Mouse (Mus musculus) monocyte, adult 5-6 weeks (primary cell): ENCODE data around the gene Rprml. TPM values are rescaled to one million over a fixed set of nuclear protein-coding genes. Genes with fewer than 3 reads are reported as not detected.

Experiments
- ATAC-seq: fragments of 153-309, 156-312 bp; replicated peaks from 2 replicates; pipeline ENCODE4 v1.8.0; 2017; ENCODE audit warnings: mild to moderate bottlenecking; ENCODE audit not compliant: low TSS enrichment, insufficient number of reproducible peaks, severe bottlenecking, poor library complexity, low FRiP score
- total RNA-seq: library from RNA; stranded (forward); fragments of 200-1000, 200-491, 200-594 nt; gene quantifications from 3 replicates; pipeline ENCODE4 v1.2.3, GENCODE M21; 2017

The Rprml gene
- total RNA-seq, result not detected in 3 replicates

DNA sequence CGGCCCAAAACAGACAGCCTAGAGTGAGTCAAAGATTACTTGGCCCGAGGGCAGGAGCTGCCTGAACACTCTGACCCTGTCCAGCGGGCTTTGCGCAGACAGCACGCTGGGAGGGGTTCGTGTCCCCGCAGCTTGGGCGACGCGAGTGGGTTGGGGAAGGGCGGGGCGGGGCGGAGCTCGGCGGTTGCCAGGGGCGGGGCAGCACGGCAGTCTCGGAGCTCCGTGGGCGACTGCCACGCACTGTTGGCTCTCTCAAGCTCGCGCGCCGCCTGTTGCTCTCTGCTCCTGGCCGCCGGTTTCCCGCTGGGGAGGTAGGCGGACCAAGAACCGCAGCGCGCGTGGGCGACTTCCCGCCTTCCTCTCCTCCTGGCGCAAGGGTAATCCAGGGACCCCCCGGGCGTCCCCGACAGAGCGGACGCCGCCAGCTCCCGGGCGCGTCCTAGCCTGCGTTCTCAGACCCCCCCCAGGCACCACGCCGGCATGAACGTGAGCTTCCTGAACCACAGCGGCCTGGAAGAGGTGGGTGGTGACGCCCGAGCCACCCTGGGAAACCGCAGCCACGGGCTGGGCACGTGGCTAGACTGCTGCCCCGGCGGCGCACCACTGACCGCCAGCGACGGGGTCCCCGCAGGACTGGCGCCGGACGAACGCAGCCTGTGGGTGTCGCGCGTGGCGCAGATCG is at the start of gene Rprml:
TSS of gene Rprml (plus strand) at position 270 of the 682 bp plus-strand sequence.
- ATAC-seq, result no peak

DNA sequence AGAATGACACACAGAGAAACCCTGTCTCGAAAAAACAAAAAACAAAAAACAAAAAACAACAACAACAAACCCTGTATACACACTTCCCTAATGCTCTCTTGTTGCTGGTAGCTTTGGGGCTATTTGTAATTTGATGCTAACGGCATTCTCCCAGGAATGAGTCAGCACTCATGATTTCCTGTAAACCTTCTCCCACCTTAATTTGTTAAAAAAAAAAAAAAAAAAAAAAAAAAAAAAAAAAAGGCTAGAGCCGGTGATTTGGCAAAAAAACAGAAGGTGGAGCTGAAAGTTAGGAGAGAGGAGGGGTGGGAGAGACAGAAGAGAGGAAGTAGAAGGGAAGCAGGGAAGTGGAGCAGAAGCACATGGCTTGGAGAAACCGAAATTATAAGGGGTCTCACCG is 42.8 kb upstream of the Rprml start:
- no peak for ATAC-seq

DNA sequence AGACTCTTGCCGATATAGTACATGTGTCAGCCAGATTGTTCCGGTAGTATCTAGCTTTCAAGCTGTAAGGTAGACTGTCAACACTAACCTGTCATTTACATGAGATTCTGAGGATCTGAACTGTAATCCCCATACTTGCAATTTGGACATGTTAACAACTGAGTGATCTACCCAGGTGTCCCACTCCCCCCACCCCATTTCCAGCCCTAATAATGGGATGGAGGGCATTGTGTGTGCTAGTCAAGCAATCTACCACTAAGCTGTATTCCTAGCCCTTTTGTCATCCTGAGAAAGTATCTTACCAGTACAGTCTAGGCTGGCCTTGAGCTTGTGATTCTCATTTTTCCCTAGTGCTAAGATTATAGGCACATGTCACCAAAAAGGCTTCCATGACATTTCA is 38.6 kb upstream of the Rprml start:
- ATAC-seq, result no peak

DNA sequence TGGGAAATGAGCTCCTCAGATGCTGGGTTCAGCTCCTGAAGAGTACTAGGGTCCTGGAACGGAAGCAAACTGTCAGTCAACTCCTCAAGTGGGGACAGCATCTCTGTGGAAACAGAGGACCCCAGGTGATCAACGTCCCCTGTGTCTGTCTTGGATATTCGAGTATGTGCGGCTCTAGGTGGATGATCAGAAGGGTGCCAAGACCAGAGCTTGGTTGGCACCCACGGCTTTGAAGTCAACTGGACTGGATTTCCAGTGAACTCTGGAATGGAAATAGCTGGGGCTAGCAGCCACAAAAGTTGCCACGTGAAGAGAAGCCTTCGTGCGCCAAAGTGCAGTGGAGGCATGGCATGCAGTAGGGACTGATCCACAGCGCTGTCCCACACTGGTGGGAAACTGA is 28.3 kb upstream of the Rprml start, which contains the start of gene Gm884:
TSS of gene Gm884 (minus strand) at position 101 of the 400 bp plus-strand sequence.
- ATAC-seq, result no peak

DNA sequence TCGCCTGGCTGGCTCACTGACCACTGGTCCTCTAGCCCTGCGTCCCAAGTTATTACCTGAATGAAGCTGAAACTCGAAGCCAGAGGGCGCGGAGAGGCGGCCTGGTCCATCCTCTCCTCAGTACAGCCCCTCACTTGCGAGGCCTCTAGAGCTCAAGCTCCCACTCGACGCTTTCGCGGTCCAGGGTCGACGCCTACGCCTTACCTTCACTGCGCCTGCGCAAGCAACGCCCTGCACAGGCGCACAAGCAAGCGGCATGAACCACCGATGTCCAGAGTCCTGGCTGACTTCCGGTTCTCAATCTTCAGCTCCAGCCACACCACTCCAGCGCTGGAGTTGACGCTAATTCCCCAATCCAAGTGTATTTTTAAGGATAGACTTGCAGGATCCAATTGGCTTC is 21.9 kb upstream of the Rprml start:
- no peak for ATAC-seq

DNA sequence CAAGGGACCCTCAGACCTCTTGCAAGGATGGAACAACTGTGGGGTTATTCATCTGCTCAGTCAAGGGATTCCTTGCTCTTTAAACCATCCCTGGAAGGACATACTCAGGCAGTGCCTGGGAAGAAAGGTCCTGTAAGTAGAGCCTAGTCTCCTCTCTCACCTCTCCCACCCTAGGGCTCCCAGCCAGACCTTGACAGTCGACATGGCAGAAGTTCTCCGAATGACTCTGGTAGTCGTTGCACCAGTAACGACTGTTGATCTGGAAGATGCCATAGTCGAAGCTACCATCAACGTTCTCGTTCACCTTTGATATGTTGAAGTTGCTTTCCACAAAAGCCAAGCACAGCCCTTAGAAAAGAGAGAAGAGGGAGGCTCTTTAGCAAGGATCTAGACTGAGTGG is 14.6 kb upstream of the Rprml start:
- no peak for ATAC-seq

DNA sequence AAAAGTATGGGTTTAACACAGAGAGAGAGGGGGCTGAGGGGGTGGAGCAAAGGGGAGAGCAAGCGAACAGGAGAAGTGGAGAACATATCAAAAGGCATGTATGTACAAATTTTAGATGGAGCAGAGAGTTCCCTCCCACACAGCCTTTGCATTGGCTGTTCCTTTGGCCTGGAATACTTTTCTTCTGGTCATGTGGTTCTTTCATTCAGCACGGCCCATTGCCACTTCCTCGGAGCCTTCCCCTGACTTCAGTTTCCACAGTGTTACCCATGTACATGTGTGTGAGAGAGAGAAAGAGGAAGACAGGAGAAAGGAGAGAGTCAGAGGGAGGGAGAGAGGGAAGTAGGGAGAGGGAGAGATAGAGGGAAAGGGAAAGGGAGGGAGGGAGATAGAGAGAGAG is 13.9 kb upstream of the Rprml start:
- no peak for ATAC-seq

DNA sequence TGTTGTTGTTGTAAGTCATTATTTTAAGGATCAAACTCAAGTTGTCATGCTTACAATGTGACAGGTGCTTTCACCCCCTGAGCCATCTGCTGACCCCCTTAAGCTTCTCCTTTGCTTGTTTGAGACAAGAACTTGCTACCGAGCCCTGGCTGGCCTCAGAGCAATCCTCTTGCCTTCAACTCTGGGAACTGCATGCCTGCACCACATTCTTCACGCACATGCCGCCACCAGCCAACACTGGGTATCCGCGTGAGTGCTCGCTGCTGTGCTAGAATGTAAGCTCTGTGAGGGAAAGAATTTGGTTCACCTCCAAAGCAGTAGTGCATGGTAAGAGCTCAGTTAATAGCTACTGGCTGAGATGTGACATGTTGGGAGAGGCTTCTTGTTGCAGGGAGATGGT is 13.1 kb upstream of the Rprml start:
- no peak for ATAC-seq

DNA sequence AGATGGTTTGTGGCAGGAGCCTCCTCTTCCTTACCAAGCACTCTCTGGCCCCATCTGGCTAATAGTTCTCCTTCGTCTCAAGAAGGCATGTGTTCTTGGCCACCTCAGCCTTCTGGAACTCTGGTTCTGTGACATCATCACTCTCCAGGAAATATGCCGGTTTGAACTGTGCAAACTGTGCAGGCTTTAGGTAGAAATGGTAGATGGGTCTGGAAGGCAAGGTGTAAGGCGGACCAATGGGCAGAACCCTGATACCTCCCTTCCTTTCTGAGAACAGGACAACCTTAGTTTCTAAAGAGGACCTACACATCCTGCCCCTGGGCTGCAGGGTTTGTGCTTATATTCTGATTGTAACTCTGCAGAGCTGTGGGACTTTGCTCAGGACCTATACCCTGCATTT is 10.6 kb upstream of the Rprml start, which contains the start of gene Lyzl6:
TSS of gene Lyzl6 (minus strand) at position 101 of the 400 bp plus-strand sequence.
- no peak for ATAC-seq

DNA sequence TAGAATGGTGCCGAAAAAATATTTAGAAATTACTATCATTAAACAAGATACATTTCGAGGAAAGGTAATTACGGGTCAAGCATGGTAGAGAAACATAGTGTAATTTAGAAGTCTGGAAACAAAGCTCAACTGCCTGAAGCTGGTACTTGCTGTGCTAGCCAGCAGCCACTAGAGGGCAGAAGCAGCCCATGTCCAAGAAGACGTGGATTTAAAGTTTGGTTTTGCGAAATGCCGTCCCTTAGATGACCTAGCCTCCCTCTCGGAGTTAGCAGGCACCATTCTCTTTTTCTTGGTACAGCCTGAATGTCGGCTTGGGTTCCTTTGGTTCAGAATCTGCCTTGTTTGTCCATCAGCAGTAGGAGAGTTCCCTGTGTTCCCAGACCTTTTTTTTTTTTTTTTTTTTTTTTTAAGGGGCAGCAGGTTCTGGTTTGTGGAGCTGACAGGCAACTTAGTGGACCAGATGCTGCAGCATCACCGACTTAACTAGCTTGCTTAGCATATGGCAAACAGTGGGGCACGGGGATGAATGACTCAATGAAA is 9.9 kb upstream of the Rprml start:
- ATAC-seq, result peak; percentile 68; the same call in 1 of the 2 replicates

DNA sequence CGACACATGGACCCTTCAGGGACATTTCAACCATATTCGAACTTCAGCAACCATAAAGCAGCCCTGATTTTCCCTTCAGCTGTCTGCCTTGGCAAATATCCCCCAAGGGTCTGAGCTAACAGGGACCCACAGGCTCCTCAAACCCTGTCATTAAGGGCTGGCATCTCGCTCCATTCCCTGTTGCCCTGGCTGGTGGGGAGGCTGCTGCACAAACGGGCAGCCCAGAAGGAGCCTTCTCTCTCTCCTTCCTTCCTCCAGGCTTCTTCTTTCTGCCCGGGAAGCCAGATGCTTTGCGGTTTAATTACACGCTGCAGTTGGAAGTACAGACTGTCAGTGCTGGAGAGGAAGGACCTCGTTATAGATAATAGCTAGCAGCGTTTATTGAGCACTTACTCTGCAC is 6.2 kb upstream of the Rprml start:
- no peak for ATAC-seq

DNA sequence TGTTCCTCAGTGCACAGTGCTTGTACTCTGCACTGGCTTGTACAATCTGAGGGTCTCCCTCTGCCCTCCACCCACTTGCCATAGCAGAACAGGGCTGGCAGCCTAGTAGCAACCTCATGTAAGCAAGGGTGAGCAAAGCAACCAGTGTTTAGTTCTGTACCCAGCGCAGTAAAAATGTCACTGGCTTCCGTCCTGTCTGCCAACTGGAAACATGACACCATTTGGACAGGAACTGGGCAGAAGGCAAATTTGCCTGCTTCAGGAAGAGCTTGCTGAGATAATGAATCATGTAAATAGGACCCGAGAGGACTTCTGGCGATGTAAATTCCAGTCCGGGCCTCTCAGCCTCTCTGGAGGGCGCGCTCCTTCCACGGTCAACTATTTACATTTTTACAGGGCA is 3.6 kb upstream of the Rprml start:
- ATAC-seq, result no peak

DNA sequence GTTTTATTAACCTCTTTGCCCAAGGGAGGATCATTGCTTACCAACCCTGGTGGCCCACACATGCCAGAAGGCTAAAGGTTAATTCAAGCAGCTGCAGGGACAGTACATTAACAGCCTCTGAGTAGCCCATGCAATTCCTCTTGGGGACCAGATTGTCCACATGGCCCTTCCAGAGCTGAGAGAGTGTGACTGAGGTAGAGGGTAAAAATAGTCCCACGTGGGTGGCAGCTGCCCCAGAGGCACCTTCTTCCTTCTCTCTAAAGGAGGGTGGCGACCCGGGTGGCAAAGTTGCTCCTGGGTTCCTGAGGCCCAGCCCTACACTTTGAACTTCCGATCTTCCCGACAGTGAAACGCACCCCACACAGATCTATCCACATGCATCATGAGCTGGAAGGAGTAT is 3.1 kb upstream of the Rprml start:
- no peak for ATAC-seq

DNA sequence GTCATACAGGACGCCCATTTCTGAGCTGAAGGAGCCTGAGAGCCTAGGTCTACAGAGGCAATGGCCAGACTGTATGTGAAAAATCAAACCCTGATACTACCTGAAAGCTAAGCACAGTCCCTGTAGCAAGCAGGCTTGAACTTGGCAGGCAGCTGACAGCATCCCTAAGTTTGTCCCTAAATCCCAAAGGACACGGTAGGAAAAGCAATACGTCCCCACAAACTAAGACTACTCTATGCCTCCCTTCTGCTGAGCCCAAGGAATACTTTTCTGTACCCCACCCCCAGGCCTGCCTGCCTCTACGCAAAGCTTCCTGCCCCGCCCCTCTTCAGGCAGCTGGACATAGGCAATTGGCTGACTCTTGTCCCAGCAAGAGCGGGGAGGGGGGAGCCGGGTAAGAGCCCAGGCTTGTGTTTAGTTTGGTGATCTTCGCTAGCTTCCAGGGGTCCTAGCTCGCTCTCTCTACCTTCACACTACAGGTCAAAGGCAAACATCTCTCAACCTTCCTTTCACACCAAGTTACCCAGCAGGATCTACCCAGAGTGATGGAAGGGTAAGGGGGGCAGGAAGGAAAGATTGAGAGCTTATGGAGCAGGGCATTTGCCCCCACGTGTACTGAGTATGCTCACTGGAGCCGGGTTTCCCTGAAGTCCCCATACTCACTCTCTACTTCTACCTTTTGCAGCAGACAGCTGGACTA is 1.3 kb upstream of the Rprml start:
- no peak for ATAC-seq

DNA sequence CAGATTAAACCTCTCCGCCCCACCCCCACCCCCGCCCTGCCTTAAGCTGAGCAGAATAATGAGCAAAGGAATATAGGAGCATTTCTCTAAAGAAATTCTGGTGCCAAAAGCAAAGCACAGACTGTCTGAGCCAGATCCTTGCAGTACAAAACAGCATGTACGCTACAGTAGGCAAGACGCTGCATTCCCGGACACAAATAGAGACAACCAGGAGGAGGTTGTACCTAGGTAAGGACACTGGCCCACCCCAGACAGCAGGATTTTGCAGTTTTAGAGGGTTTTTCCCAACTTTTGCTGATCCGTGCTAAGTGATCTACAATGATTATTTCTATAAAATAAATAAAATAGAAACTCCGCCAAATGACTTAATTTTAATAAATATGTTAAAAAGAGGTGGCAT is 714 bp upstream of the Rprml start:
- ATAC-seq, result no peak

DNA sequence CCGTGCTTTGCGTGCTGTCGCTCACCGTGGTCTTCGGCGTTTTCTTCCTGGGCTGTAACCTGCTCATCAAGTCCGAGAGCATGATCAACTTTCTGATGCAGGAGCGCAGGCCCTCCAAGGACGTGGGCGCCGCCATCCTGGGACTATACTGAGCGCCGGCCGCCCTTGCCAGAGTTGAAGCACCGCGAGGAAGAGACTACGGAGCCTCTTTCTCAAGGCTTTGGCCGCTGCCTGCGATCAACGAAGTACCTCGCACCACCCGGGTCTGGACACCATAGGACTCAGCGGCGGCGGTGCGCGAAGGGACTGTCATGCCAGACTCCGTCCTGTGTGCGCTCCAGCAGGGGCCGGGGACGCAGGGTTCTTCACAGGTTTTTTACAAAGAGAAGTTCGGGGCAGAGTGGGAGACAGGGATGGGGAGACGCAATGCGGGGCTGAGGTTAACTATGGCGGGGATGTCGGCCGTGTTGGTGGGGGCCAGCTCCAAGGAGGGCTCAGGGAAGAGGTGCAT is 668 bp downstream of the Rprml start:
- ATAC-seq, result no peak

DNA sequence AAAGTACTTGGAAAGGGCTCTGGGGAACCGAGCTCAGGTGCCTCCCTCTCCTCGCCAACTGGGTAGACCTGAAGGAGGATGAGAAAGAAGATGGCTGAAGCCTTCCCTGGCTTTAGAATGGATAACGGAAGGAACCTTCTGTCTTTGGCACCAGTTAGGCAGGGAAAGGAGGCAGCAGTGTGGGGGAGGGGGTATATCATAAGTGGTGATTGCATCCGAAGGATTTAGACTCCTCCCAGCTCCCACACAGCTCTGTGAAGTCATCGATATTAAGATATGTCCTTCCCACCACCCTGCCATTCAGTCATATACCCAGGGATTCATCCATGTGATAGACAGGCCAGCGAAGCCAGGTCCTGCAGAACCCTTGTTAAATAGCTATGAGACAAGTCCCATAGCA is 2.1 kb downstream of the Rprml start:
- ATAC-seq, result no peak

DNA sequence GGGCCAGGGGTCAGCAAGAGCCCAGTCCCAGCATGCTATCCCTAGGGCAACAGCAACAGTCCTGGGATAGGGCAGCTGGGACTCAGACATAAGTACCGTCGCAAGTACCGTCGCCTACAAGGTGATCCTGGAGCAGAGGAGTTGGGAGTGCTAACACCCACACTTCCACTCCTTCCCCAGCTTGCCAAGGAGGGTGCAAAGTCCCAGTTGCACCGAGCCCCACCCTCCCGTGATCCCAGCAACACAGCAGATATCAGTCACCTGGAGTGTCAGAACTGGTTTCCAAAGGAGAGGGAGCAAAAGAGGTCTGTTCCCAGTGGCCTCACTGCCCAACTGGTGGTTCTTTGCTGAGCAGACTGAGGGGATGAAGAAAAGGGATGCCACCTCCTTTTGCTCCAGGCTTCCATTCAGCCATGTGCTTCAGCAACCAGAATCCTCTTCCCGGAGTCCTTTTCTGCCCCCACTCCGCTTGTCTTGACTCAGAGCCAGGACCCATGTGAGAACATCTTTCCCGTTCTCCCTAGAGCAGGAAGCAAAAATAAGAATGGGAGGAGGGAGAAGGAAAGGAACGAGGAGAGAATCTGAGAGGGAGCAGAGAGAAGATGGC is 4.1 kb downstream of the Rprml start:
- ATAC-seq, result no peak

DNA sequence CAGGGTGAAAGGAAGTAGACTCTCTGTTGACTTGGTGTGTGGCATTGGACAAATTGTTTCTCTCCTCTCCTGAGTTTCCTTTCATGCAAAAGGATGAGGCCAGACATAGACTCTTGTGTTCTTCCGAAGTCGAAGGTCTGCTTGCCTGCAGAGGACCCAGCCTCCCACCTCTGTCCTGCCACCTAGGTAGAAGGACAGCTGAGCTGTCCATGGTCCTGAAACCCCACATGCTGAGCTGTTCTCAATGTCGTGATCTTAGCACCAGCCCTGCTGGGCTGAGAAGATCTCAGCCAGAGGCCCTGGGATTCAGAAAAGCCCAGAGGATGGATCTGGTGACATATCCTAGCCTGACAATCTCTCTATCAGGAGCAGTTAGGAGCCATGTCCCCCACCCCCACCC is 7.2 kb downstream of the Rprml start:
- no peak for ATAC-seq

DNA sequence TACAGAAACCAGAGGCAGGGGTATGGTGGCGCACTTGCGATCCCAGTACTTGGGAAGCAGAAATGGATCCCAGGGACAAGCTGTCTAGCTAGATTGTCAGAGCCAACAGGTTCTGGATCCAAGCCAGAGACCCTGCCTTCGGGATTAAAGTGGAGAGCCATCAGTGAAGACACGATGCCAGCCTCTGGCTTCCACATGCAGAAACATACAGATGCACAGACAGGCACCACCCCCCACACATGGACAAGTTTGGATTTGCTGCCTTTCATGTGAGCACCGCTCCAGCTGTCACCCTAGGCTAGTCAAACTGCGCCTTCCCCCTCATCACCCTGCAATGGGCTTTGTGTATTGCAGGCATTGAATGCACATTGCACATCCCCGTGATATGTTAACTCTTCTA is 8.8 kb downstream of the Rprml start:
- no peak for ATAC-seq
